Mouse (Mus musculus) small intestine, adult 2 months (tissue): Measurements from ENCODE around the gene Cdc42ep1.

ENCODE experiments used
- CTCF ChIP-seq: fragments of 200-500 bp; IDR thresholded peaks from 2 replicates; pipeline ENCODE4 v1.5.1; 2012; ENCODE audit warnings: low read depth, mild to moderate bottlenecking, control low read depth, inconsistent platforms, low read length, moderate library complexity, mixed read lengths; ENCODE audit not compliant: insufficient replicate concordance, insufficient read length; ENCODE audit errors: extremely low read depth
- POLR2A ChIP-seq: fragments of 200-500 bp; IDR thresholded peaks from 2 replicates; pipeline ENCODE4 v1.6.1; 2012; ENCODE audit warnings: low read depth, mild to moderate bottlenecking, control low read depth, inconsistent platforms, low read length, moderate library complexity

DNA sequence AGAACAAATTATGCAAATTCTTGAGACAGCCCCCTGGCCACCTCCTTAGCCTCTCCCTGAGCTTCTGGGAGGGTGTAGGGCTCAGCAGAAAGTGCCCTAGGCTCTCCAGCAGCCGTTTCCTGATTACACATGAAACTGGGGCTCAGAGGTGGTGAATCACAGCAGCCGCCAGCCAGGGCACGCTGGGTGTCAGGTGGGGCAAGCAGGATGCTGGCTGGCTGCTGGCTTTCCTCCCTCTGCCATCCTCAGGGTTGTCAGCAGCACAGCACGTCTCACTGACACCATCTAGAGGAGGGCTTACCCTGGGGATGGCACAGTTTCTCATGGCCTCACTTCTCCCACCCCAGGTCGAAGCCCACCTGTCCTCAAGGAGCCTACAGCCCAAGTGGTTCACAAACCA is 14.1 kb upstream of the Cdc42ep1 start:
- TF ChIP-seq CTCF (no peak), POLR2A (no peak)
